Mouse (Mus musculus): ENCODE measurements at regions not wholly inside any gene's neighbourhood (a gene's known extent, or its start where the extent isn't known, plus 50 kb on each side); places are given as distances from the start of the nearest gene placed in this dataset.

- H3K4me1 ChIP-seq (ENCODE audit: control insufficient read depth, insufficient read depth, low read length), result no peaks in the 10 kb centered on the region
- H3K27ac ChIP-seq (ENCODE audit: low read depth, low read length), result no peak overlapping the region
- no peak overlapping the region for H3K4me2 ChIP-seq (replicated peaks; ENCODE audit: low read depth, low read length)
- H3K9ac ChIP-seq (ENCODE audit: low read depth, low read length), result no peak overlapping the region
- no peak overlapping the region for H3K4me3 ChIP-seq (ENCODE audit: low read length)
- 56% methylated on average over 4 of the region's 4 CpGs for WGBS
- H3K9me3 ChIP-seq (ENCODE audit: control insufficient read depth, low read length), result no peaks in the 10 kb centered on the region
- no peaks in the 10 kb centered on the region for H3K27me3 ChIP-seq (ENCODE audit: control insufficient read depth, insufficient read depth, low read length)
- H3K36me3 ChIP-seq (ENCODE audit: control insufficient read depth, insufficient read depth, low read length), result no peaks in the 10 kb centered on the region
- no peak for ATAC-seq (ENCODE audit: low FRiP score, low TSS enrichment)
Measured at GRCm38 (mm10) chr2:78173784-78174183, 227.6 kb upstream of the Cwc22 start.

- H3K27me3 ChIP-seq (ENCODE audit: control insufficient read depth, insufficient read depth, low read length), result no peaks in the 10 kb centered on the region
- H3K9me3 ChIP-seq (ENCODE audit: control insufficient read depth, low read length), result no peaks in the 10 kb centered on the region
- no peak overlapping the region for H3K4me2 ChIP-seq (replicated peaks; ENCODE audit: low read depth, low read length)
- no peak overlapping the region for H3K4me3 ChIP-seq (ENCODE audit: low read length)
- H3K9ac ChIP-seq (ENCODE audit: low read depth, low read length), result no peak overlapping the region
- WGBS, result 47% methylated on average over 4 of the region's 4 CpGs
- H3K4me1 ChIP-seq (ENCODE audit: control insufficient read depth, insufficient read depth, low read length), result no peaks in the 10 kb centered on the region
- no peak overlapping the region for H3K27ac ChIP-seq (ENCODE audit: low read depth, low read length)
- ATAC-seq (ENCODE audit: low FRiP score, low TSS enrichment), result no peak
- no peaks in the 10 kb centered on the region for H3K36me3 ChIP-seq (ENCODE audit: control insufficient read depth, insufficient read depth, low read length)
Measured at GRCm38 (mm10) chr2:78172819-78173218, 226.6 kb upstream of the Cwc22 start.

DNA sequence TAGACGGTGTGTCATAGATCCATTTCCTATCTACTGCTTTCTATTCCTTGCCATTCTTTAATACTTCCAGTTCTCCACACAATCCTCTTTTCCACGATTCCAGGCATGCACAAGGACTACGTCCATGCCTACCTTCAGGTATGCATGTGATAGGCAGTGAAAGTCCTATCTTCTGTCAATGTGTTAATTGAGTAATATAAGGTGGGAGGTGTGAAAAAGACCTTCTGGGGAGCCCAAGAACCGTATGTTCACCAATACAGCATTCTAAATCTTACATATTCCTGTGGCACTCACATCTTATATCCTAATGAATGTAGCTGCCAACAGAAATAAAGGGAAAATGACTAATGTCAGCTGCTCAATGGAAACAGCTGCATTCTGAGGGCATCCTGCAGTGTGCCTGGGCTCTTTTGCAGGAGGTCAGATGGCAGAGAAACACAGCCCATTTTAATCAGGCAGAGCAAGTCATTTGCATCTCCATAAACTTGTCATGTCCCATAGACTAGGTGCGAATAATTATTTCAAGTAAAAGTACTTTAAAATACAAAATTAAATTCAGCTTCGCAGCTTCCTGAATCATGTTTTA, 224.1 kb upstream of the Cwc22 start:
- Histone ChIP-seq H3K27me3 (ENCODE audit: control insufficient read depth, insufficient read depth, low read length) (no peaks in the 10 kb centered on the region), H3K4me3 (ENCODE audit: low read length) (no peak overlapping the region), H3K9me3 (ENCODE audit: control insufficient read depth, low read length) (no peaks in the 10 kb centered on the region), H3K4me1 (ENCODE audit: control insufficient read depth, insufficient read depth, low read length) (no peaks in the 10 kb centered on the region), H3K9ac (ENCODE audit: low read depth, low read length) (no peak overlapping the region), H3K27ac (ENCODE audit: low read depth, low read length) (no peak overlapping the region), H3K36me3 (ENCODE audit: control insufficient read depth, insufficient read depth, low read length) (no peaks in the 10 kb centered on the region), H3K4me2 (replicated peaks; ENCODE audit: low read depth, low read length) (no peak overlapping the region)
- no peak for ATAC-seq (ENCODE audit: low FRiP score, low TSS enrichment)
- WGBS, result 81% methylated on average over 6 of the region's 6 CpGs

DNA sequence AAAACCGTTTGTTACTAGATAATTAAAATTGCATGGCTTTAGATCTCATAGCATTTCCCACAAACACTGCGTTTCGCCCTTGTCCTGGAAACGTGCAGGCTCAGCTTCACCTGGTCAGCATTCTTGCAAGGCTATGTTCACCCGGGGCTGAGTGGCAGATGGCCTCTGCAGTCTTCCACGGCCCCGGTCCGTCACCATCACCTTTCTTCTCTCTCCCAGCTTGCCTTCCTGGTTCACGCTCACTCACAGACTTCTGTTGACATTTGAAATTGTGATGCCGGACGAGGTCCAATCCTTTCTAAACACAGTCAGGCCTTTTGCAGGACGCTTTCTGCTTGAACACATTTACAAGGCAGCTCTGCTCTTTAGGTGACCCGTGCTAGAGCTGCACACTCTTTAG, 219.3 kb upstream of the Cwc22 start:
- Histone ChIP-seq H3K27ac (ENCODE audit: low read depth, low read length) (no peak overlapping the region), H3K9me3 (ENCODE audit: control insufficient read depth, low read length) (no peaks in the 10 kb centered on the region), H3K4me3 (ENCODE audit: low read length) (no peak overlapping the region), H3K27me3 (ENCODE audit: control insufficient read depth, insufficient read depth, low read length) (no peaks in the 10 kb centered on the region), H3K4me1 (ENCODE audit: control insufficient read depth, insufficient read depth, low read length) (no peaks in the 10 kb centered on the region), H3K36me3 (ENCODE audit: control insufficient read depth, insufficient read depth, low read length) (no peaks in the 10 kb centered on the region), H3K4me2 (replicated peaks; ENCODE audit: low read depth, low read length) (no peak overlapping the region), H3K9ac (ENCODE audit: low read depth, low read length) (no peak overlapping the region)
- ATAC-seq (ENCODE audit: low FRiP score, low TSS enrichment), result no peak
- 81% methylated on average over 13 of the region's 13 CpGs for WGBS

DNA sequence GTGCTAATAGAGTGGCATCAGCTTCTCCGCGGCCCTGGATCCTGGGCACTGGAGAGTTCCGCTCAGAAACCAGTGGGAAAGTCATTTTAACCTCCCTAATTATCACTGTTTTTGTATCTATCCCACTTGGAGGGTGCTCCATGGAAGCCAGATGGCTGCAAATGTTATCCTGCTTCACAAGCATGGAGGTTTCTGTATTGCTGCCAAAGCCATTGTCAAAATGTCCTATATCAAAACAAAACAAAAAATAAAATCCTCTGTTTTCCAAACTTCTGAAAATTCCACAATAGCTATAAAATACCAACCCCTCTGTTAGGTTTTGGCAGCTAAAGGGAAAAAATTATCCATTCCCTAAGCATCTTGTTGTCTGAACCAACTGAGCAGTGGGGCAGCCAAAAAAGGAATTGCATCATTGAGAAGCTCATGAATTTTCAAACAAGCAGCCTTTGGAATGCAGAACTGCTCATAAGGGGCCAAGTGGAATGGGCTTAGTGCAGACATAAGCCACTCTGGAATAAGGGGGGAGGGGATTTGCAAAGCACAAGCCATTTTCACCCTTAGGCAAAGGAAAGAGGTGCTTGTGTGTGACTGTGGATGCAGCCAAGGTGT, 213.8 kb upstream of the Cwc22 start:
- 69% methylated on average over 3 of the region's 3 CpGs for WGBS
- no peaks in the 10 kb centered on the region for H3K27me3 ChIP-seq (ENCODE audit: control insufficient read depth, insufficient read depth, low read length)
- no peak overlapping the region for H3K9ac ChIP-seq (ENCODE audit: low read depth, low read length)
- H3K36me3 ChIP-seq (ENCODE audit: control insufficient read depth, insufficient read depth, low read length), result no peaks in the 10 kb centered on the region
- no peak overlapping the region for H3K4me2 ChIP-seq (replicated peaks; ENCODE audit: low read depth, low read length)
- no peak for ATAC-seq (ENCODE audit: low FRiP score, low TSS enrichment)
- no peak overlapping the region for H3K27ac ChIP-seq (ENCODE audit: low read depth, low read length)
- no peaks in the 10 kb centered on the region for H3K9me3 ChIP-seq (ENCODE audit: control insufficient read depth, low read length)
- H3K4me3 ChIP-seq (ENCODE audit: low read length), result no peak overlapping the region
- no peaks in the 10 kb centered on the region for H3K4me1 ChIP-seq (ENCODE audit: control insufficient read depth, insufficient read depth, low read length)

GRCm38 (mm10) chr2:78110335-78110734, 164.2 kb upstream of the Cwc22 start:
- Histone ChIP-seq H3K36me3 (ENCODE audit: control insufficient read depth, insufficient read depth, low read length) (no peaks in the 10 kb centered on the region), H3K9me3 (ENCODE audit: control insufficient read depth, low read length) (no peaks in the 10 kb centered on the region), H3K27ac (ENCODE audit: low read depth, low read length) (no peak overlapping the region), H3K4me3 (ENCODE audit: low read length) (no peak overlapping the region), H3K4me1 (ENCODE audit: control insufficient read depth, insufficient read depth, low read length) (no peaks in the 10 kb centered on the region), H3K4me2 (replicated peaks; ENCODE audit: low read depth, low read length) (no peak overlapping the region), H3K9ac (ENCODE audit: low read depth, low read length) (no peak overlapping the region), H3K27me3 (ENCODE audit: control insufficient read depth, insufficient read depth, low read length) (no peaks in the 10 kb centered on the region)
- ATAC-seq (ENCODE audit: low FRiP score, low TSS enrichment), result no peak
- WGBS, result 90% methylated on average over 3 of the region's 3 CpGs

GRCm38 (mm10) chr2:78095536-78095935, 149.4 kb upstream of the Cwc22 start:
- H3K27ac ChIP-seq (ENCODE audit: low read depth, low read length), result no peak overlapping the region
- no peaks in the 10 kb centered on the region for H3K36me3 ChIP-seq (ENCODE audit: control insufficient read depth, insufficient read depth, low read length)
- H3K9me3 ChIP-seq (ENCODE audit: control insufficient read depth, low read length), result no peaks in the 10 kb centered on the region
- no peak overlapping the region for H3K9ac ChIP-seq (ENCODE audit: low read depth, low read length)
- no peaks in the 10 kb centered on the region for H3K4me1 ChIP-seq (ENCODE audit: control insufficient read depth, insufficient read depth, low read length)
- H3K4me2 ChIP-seq (replicated peaks; ENCODE audit: low read depth, low read length), result no peak overlapping the region
- 78% methylated on average over 2 of the region's 2 CpGs for WGBS
- H3K4me3 ChIP-seq (ENCODE audit: low read length), result no peak overlapping the region
- no peaks in the 10 kb centered on the region for H3K27me3 ChIP-seq (ENCODE audit: control insufficient read depth, insufficient read depth, low read length)
- no peak for ATAC-seq (ENCODE audit: low FRiP score, low TSS enrichment)

- Histone ChIP-seq H3K4me1 (ENCODE audit: control insufficient read depth, insufficient read depth, low read length) (no peaks in the 10 kb centered on the region), H3K36me3 (ENCODE audit: control insufficient read depth, insufficient read depth, low read length) (no peaks in the 10 kb centered on the region), H3K4me2 (replicated peaks; ENCODE audit: low read depth, low read length) (no peak overlapping the region), H3K9me3 (ENCODE audit: control insufficient read depth, low read length) (no peaks in the 10 kb centered on the region), H3K27ac (ENCODE audit: low read depth, low read length) (no peak overlapping the region), H3K4me3 (ENCODE audit: low read length) (no peak overlapping the region), H3K9ac (ENCODE audit: low read depth, low read length) (no peak overlapping the region), H3K27me3 (ENCODE audit: control insufficient read depth, insufficient read depth, low read length) (no peaks in the 10 kb centered on the region)
- no peak for ATAC-seq (ENCODE audit: low FRiP score, low TSS enrichment)
Measured at GRCm38 (mm10) chr2:78094921-78095320, 148.7 kb upstream of the Cwc22 start.

- Histone ChIP-seq H3K9me3 (ENCODE audit: control insufficient read depth, low read length) (no peaks in the 10 kb centered on the region), H3K4me3 (ENCODE audit: low read length) (no peak overlapping the region), H3K4me1 (ENCODE audit: control insufficient read depth, insufficient read depth, low read length) (no peaks in the 10 kb centered on the region), H3K27me3 (ENCODE audit: control insufficient read depth, insufficient read depth, low read length) (no peaks in the 10 kb centered on the region), H3K9ac (ENCODE audit: low read depth, low read length) (no peak overlapping the region), H3K4me2 (replicated peaks; ENCODE audit: low read depth, low read length) (no peak overlapping the region), H3K27ac (ENCODE audit: low read depth, low read length) (no peak overlapping the region), H3K36me3 (ENCODE audit: control insufficient read depth, insufficient read depth, low read length) (no peaks in the 10 kb centered on the region)
- ATAC-seq (ENCODE audit: low FRiP score, low TSS enrichment), result no peak
- 63% methylated on average over 16 of the region's 16 CpGs for WGBS
Measured at GRCm38 (mm10) chr2:78064321-78065037, 118.3 kb upstream of the Cwc22 start.
